Mouse (Mus musculus) adrenal gland, adult 18-20 months (tissue): ENCODE measurements around the gene Syndig1. TPM values are rescaled to one million over a fixed set of nuclear protein-coding genes. Genes with fewer than 3 reads are reported as not detected.

Experiments
- DNase-seq, 2 experiments: peaks; one replicate each; pipeline ENCODE4 v3.0.0; 2021 to 2022; ENCODE audit warnings: low spot score in 2 of 2
- total RNA-seq, 2 experiments: library from RNA; stranded (reverse); gene quantifications; 1 replicate in 1 of 2; 2 replicates in 1 of 2; pipeline ENCODE4 v1.2.3; 2021

Gene Syndig1
- total RNA-seq, 2 experiments from 2014 or later, result 0.86 to 1.3 TPM

- no peak for DNase-seq
Observed at GRCm38 (mm10) chr2:149872496-149872895, 43.5 kb downstream of the Syndig1 start.

- no peak for DNase-seq
Observed at GRCm38 (mm10) chr2:149873346-149873745, 44.3 kb downstream of the Syndig1 start.

GRCm38 (mm10) chr2:149877954-149878353, 48.9 kb downstream of the Syndig1 start:
- DNase-seq, result no peak

- no peak for DNase-seq
Observed at GRCm38 (mm10) chr2:149887634-149888033, 58.6 kb downstream of the Syndig1 start.

- no peak for DNase-seq
Observed at GRCm38 (mm10) chr2:149891647-149892046, 62.6 kb downstream of the Syndig1 start.

GRCm38 (mm10) chr2:149896337-149896736, 67.3 kb downstream of the Syndig1 start:
- no peak for DNase-seq

- no peak for DNase-seq
Observed at GRCm38 (mm10) chr2:149899615-149900014, 70.6 kb downstream of the Syndig1 start.

GRCm38 (mm10) chr2:149900606-149901005, 71.6 kb downstream of the Syndig1 start:
- DNase-seq, result no peak

GRCm38 (mm10) chr2:149904405-149904804, 75.4 kb downstream of the Syndig1 start:
- no peak for DNase-seq

- DNase-seq, result no peak
Observed at GRCm38 (mm10) chr2:149906694-149907093, 77.7 kb downstream of the Syndig1 start.

- DNase-seq, result no peak
Observed at GRCm38 (mm10) chr2:149917162-149917561, 88.2 kb downstream of the Syndig1 start.

GRCm38 (mm10) chr2:149923561-149923960, 94.5 kb downstream of the Syndig1 start:
- no peak for DNase-seq

GRCm38 (mm10) chr2:149925911-149926310, 96.9 kb downstream of the Syndig1 start:
- no peak for DNase-seq

GRCm38 (mm10) chr2:149927001-149927400, 98.0 kb downstream of the Syndig1 start:
- DNase-seq, result no peak

- DNase-seq, result no peak
Observed at GRCm38 (mm10) chr2:149927481-149927880, 98.5 kb downstream of the Syndig1 start.

GRCm38 (mm10) chr2:149929986-149930385, 101.0 kb downstream of the Syndig1 start:
- DNase-seq, result no peak

- no peak for DNase-seq
Observed at GRCm38 (mm10) chr2:149931111-149931510, 102.1 kb downstream of the Syndig1 start.

- DNase-seq, result peak in 1 of 2 experiments; percentile 13
Observed at GRCm38 (mm10) chr2:149932095-149932494, 103.1 kb downstream of the Syndig1 start.

- no peak for DNase-seq
Observed at GRCm38 (mm10) chr2:149933247-149933898, 104.4 kb downstream of the Syndig1 start.

- DNase-seq, result no peak
Observed at GRCm38 (mm10) chr2:149934139-149934538, 105.1 kb downstream of the Syndig1 start.

- no peak for DNase-seq
Observed at GRCm38 (mm10) chr2:149938829-149939228, 109.8 kb downstream of the Syndig1 start.

- no peak for DNase-seq
Observed at GRCm38 (mm10) chr2:149939586-149939985, 110.6 kb downstream of the Syndig1 start.

GRCm38 (mm10) chr2:149950641-149951040, 121.6 kb downstream of the Syndig1 start:
- DNase-seq, result no peak
